In genomic region chr4:145744935-145745644, GRCm38 (mm10) we compare ENCODE assay signal across 8 mouse cellular contexts.
DNase-seq lines count a peak whose midpoint lies in the region; ATAC-seq and TF ChIP-seq lines count a peak whose summit lies in the region.
"Not testable (repeated sequence)": the region's sequence is repeated elsewhere in the genome, so short reads cannot be mapped to it uniquely, and the experiment has no call there.

No protein-coding gene starts in this region.

- not testable (repeated sequence) for H3K36me3 ChIP-seq in embryonic facial prominence, embryonic 13.5 days; heart, embryonic 10.5 days; limb, embryonic 14.5 days (ENCODE audit: control insufficient read depth, insufficient read depth, low read length); megakaryocyte, embryonic 14.5 days (replicated peaks; ENCODE audit: low read length)

- not testable (repeated sequence) for H3K9me3 ChIP-seq in embryonic facial prominence, embryonic 13.5 days; heart, embryonic 10.5 days; limb, embryonic 14.5 days (ENCODE audit: control insufficient read depth, low read length); megakaryocyte, embryonic 14.5 days

- TF ChIP-seq POLR2A in limb, embryonic 14.5 days (IDR thresholded peaks at IDR 0.05; ENCODE audit: borderline replicate concordance, extremely low read depth, insufficient read depth, insufficient read length), result not testable (repeated sequence)

- H3K4me1 ChIP-seq in embryonic facial prominence, embryonic 13.5 days; heart, embryonic 10.5 days; limb, embryonic 14.5 days (ENCODE audit: control insufficient read depth, insufficient read depth, low read length); megakaryocyte, embryonic 14.5 days: not testable (repeated sequence)

- ATAC-seq in embryonic facial prominence, embryonic 13.5 days (ENCODE audit: insufficient number of reproducible peaks, insufficient read depth, low FRiP score, low TSS enrichment, low read depth), result peak; percentile 81
- peak; percentile 63 for ATAC-seq in inflammation-experienced regulatory T-cells, adult 6 months
- peak; percentile 85 for ATAC-seq in limb, embryonic 14.5 days (ENCODE audit: low FRiP score, low read depth)

- 2% methylated on average over 31 of the region's 83 CpGs for WGBS in embryonic facial prominence, embryonic 13.5 days
- WGBS in heart, embryonic 10.5 days, result 1% methylated on average over 43 of the region's 83 CpGs
- WGBS in limb, embryonic 14.5 days, result 6% methylated on average over 24 of the region's 83 CpGs

- not testable (repeated sequence) for H3K9ac ChIP-seq in embryonic facial prominence, embryonic 13.5 days; limb, embryonic 14.5 days (ENCODE audit: low read depth, low read length, severe bottlenecking)

- H3K4me3 ChIP-seq in embryonic facial prominence, embryonic 13.5 days, result peak overlapping the region; percentile 38
- peak overlapping the region; percentile 52 for H3K4me3 ChIP-seq in heart, embryonic 10.5 days
- H3K4me3 ChIP-seq in limb, embryonic 14.5 days (replicated peaks; ENCODE audit: low read length), result peak overlapping the region; percentile 28
- peak overlapping the region; percentile 71 for H3K4me3 ChIP-seq in megakaryocyte, embryonic 14.5 days (replicated peaks)

- not testable (repeated sequence) for H3K27ac ChIP-seq in embryonic facial prominence, embryonic 13.5 days; heart, embryonic 10.5 days; limb, embryonic 14.5 days (replicated peaks; ENCODE audit: low read depth, low read length)

- peak; percentile 5 for DNase-seq in WW6 (ENCODE audit: low read depth, low spot score)
- DNase-seq in heart, embryonic 10.5 days (ENCODE audit: low spot score), result peak; percentile 77
- peak; percentile 2 for DNase-seq in limb, embryonic 14.5 days (ENCODE audit: low spot score)
- DNase-seq in retina, embryonic 14.5 days (ENCODE audit: low spot score), result peak; percentile 2
- peak; percentile 48 for DNase-seq in thymus, postnatal 4 days

- peak overlapping the region; percentile 54 for H3K4me2 ChIP-seq in embryonic facial prominence, embryonic 13.5 days
- peak overlapping the region; percentile 36; the same call in 1 of the 2 replicates for H3K4me2 ChIP-seq in limb, embryonic 14.5 days (replicated peaks; ENCODE audit: low read depth, low read length, severe bottlenecking)

- not testable (repeated sequence) for H3K27me3 ChIP-seq in embryonic facial prominence, embryonic 13.5 days; heart, embryonic 10.5 days (ENCODE audit: insufficient read depth, poor library complexity, severe bottlenecking); limb, embryonic 14.5 days (ENCODE audit: control insufficient read depth, insufficient read depth, low read length); megakaryocyte, embryonic 14.5 days (replicated peaks)

Comparison
In these comparisons a context has a peak if more than half of its experiments do, and no peak if none do; other contexts are left out.
1. DNase-seq: peak in every context shown above with its lines; median percentile 77 in heart, embryonic 10.5 days; 48 in thymus, postnatal 4 days; 5 in WW6; 2 in limb, embryonic 14.5 days; 2 in retina, embryonic 14.5 days.